Mouse (Mus musculus) liver, adult 10 weeks (tissue): Measurements from ENCODE around the gene Cadps. TPM values are rescaled to one million over a fixed set of nuclear protein-coding genes. Genes with fewer than 3 reads are reported as not detected.

ENCODE experiments used
- polyA plus RNA-seq: library from polyadenylated mRNA; stranded (reverse); fragments of 350-450 nt; fragmentation: Illumina TruSeq; extraction: RNeasy Lipid Tissue Mini Kit (QIAGEN cat#74804); gene quantifications from one replicate; pipeline ENCODE4 v1.2.3, GENCODE M21; 2014; ENCODE audit warnings: low read depth, low replicate concordance

The Cadps gene
- not detected for polyA plus RNA-seq

GRCm38 (mm10) chr14:12822491-12823219, at the start of gene Cadps:
Gene Cadps, minus strand, starts transcription at chr14:12823079.

DNA sequence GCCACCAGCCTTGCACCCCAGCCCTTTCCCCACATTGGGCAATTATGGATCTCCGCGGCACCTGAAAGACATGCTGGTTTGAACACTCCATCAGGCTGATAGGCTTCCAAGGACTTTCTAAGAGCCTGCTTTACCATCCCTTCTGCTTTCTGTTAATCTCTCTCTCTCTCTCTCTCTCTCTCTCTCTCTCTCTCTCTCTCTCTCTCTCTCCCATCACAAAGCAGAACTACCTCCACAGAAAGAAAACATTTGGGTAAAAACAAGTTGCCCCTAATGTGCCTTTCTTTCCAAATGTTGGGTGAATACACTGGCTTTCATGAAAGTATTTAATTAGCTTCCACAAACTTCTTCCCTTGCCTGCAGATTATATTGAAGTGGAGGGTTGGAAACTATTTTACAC, 474.8 kb downstream of the Cadps start, which contains the start of gene Fezf2:
Gene Fezf2, minus strand, starts transcription at position 101 of the 400 bp plus-strand sequence.

